Mouse (Mus musculus) erythroblast, embryonic 14.5 days (primary cell): ENCODE data around the gene Agtrap.

Experiments
- GATA1 ChIP-seq: IDR thresholded peaks from 2 replicates; pipeline ENCODE4 v1.6.1; 2012; ENCODE audit warnings: low read length, inconsistent platforms, mixed read lengths
- TAL1 ChIP-seq: IDR thresholded peaks from 3 replicates; pipeline ENCODE4 v1.6.1; 2012; ENCODE audit warnings: low read length, inconsistent platforms, mixed read lengths

DNA sequence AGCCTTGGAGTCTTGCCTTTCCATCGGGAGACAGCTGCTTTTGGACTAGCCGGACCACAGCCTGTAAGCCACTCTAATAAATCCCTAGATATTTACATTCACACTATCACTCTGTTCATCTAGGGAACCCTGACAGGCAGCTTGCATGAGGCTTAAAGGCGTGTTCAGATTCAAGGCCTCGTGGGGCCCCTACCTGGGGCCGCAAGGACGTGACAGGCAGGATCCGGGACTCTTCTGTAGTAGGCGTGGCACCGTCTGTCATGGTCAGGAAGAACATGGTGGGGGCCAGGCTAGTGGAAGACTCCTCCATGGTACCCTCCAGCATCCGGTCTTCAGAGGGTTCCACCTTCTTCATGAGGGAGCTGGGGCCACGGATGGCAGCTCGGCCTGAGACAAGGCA is 24.7 kb upstream of the Agtrap start:
- no peak for TF ChIP-seq TAL1
- TF ChIP-seq GATA1 = no peak
